Mouse (Mus musculus): Measurements from ENCODE around the gene Slc25a5.

GRCm38 (mm10) chrX:36748573-36748972 is 46.9 kb upstream of the Slc25a5 start:
- TF ChIP-seq CTCF (IDR thresholded peaks at IDR 0.05; ENCODE audit: low read depth), result no peak
- no peak for TF ChIP-seq EP300 (IDR thresholded peaks at IDR 0.05; ENCODE audit: low read depth)
